Mouse (Mus musculus): ENCODE results near the gene Higd1c. TPM values are rescaled to one million over a fixed set of nuclear protein-coding genes. Genes with fewer than 3 reads are reported as not detected.

The Higd1c gene
- total RNA-seq (2023), result not detected

GRCm38 (mm10) chr15:100364242-100364641 is at the start of gene Higd1c:
Higd1c (plus strand) TSS chr15:100364542.

GRCm38 (mm10) chr15:100334629-100335028 is 29.7 kb upstream of the Higd1c start, which contains the start of gene Mettl7a3:
Mettl7a3 (plus strand) TSS chr15:100334929.

GRCm38 (mm10) chr15:100352711-100353250 is 11.6 kb upstream of the Higd1c start, which contains the start of the genes Methig1 and Mettl7a2:
Methig1 (plus strand) TSS chr15:100353149.
Mettl7a2 (plus strand) TSS chr15:100353200.

GRCm38 (mm10) chr15:100421758-100422197 is 57.4 kb downstream of the Higd1c start, which contains the start of gene Gm5475:
Gm5475 (plus strand) TSS chr15:100422147.

GRCm38 (mm10) chr15:100424396-100425122 is 60.2 kb downstream of the Higd1c start, which contains the start of gene Slc11a2:
Slc11a2 (minus strand) TSS chr15:100425072.

Other genes with a start within 250 kb of the Higd1c start
- gene Atf1, start 136.7 kb upstream of the Higd1c start, total RNA-seq (2023), result 100 to 1,000 TPM in 1 of 2 experiments, 10 to 100 TPM in 1; 91.5 to 104 TPM
- not detected for gene Tmprss12, start 83.7 kb upstream of the Higd1c start, total RNA-seq (2023)
- gene Mettl7a1, start 60.4 kb upstream of the Higd1c start, total RNA-seq (2023), result 10 to 100 TPM; 28.2 to 32.5 TPM
- gene Mettl7a3, start 29.6 kb upstream of the Higd1c start, total RNA-seq (2023), result under 1 TPM in 1 of 2 experiments, not detected in 1; 0.26 TPM
- not detected for gene Methig1, start 11.4 kb upstream of the Higd1c start, total RNA-seq (2023)
- gene Mettl7a2, start 11.3 kb upstream of the Higd1c start, total RNA-seq (2023), result under 1 TPM; 0.40 to 0.79 TPM
- gene Gm5475, start 57.6 kb downstream of the Higd1c start, total RNA-seq (2023), result not detected
- 10 to 100 TPM in 1 of 2 experiments, 1 to 10 TPM in 1; 7.0 to 15.2 TPM for gene Slc11a2, start 60.5 kb downstream of the Higd1c start, total RNA-seq (2023)
- 10 to 100 TPM; 12.0 to 13.5 TPM for gene Letmd1, start 104.5 kb downstream of the Higd1c start, total RNA-seq (2023)
- gene Csrnp2, start 130.9 kb downstream of the Higd1c start, total RNA-seq (2023), result 1 to 10 TPM in 1 of 2 experiments, under 1 TPM in 1; 0.51 to 1.2 TPM
- gene Tfcp2, start 187.5 kb downstream of the Higd1c start, total RNA-seq (2023), result 1 to 10 TPM; 2.3 to 2.8 TPM
- 1 to 10 TPM; 1.0 to 1.3 TPM for gene Pou6f1, start 235.4 kb downstream of the Higd1c start, total RNA-seq (2023)

All from neutrophil, adult 59 days (primary cell).